Mouse (Mus musculus): ENCODE measurements around the gene Gm20721. TPM values are rescaled to one million over a fixed set of nuclear protein-coding genes. Genes with fewer than 3 reads are reported as not detected.
"Not testable (repeated sequence)": the region's sequence is repeated elsewhere in the genome, so short reads cannot be mapped to it uniquely, and the experiment has no call there.

Gene Gm20721
- total and polyA plus RNA-seq, 2 experiments from 2014 or later, result 10.5 TPM; not detected in 1

GRCm38 (mm10) chr2:174327295-174327981 lies 19.1 kb downstream of the Gm20721 start:
- DNase-seq (peak; percentile 92), ATAC-seq (peak; percentile 78)
- Histone ChIP-seq H3K27me3 (ENCODE audit: insufficient read depth, low read length) (no peaks in the 10 kb centered on the region), H3K9ac (peak overlapping the region; percentile 54), H3K27ac (ENCODE audit: low read depth, low read length) (no peak overlapping the region), H3K4me2 (ENCODE audit: low read depth) (peak overlapping the region; percentile 65), H3K36me3 (ENCODE audit: insufficient read depth) (no peaks in the 10 kb centered on the region), H3K9me3 (ENCODE audit: low read length) (no peaks in the 10 kb centered on the region), H3K4me3 (ENCODE audit: low read depth, low read length) (peak overlapping the region; percentile 96), H3K4me1 (ENCODE audit: insufficient read depth) (peaks cover 4% of the 10 kb centered on the region; the same call in 1 of the 2 replicates)
- no peak for TF ChIP-seq CTCF (IDR thresholded peaks at IDR 0.05; ENCODE audit: low read depth)
- WGBS, result 54% methylated on average over 64 of the region's 64 CpGs

GRCm38 (mm10) chr2:174326481-174326880 lies 20.0 kb downstream of the Gm20721 start:
- Histone ChIP-seq H3K9me3 (ENCODE audit: low read length) (no peaks in the 10 kb centered on the region), H3K4me2 (ENCODE audit: low read depth) (peak overlapping the region; percentile 65), H3K4me1 (ENCODE audit: insufficient read depth) (no peaks in the 10 kb centered on the region), H3K4me3 (ENCODE audit: low read depth, low read length) (peak overlapping the region; percentile 96), H3K9ac (no peak overlapping the region), H3K27ac (ENCODE audit: low read depth, low read length) (no peak overlapping the region), H3K36me3 (ENCODE audit: insufficient read depth) (no peaks in the 10 kb centered on the region), H3K27me3 (ENCODE audit: insufficient read depth, low read length) (no peaks in the 10 kb centered on the region)
- no peak for TF ChIP-seq CTCF (IDR thresholded peaks at IDR 0.05; ENCODE audit: low read depth)
- ATAC-seq (no peak), DNase-seq (no peak)
- 58% methylated on average over 8 of the region's 8 CpGs for WGBS

- DNase-seq, result no peak
- 69% methylated on average over 4 of the region's 4 CpGs for WGBS
- ATAC-seq, result no peak
- H3K4me2 ChIP-seq (ENCODE audit: low read depth), result no peak overlapping the region
- H3K9me3 ChIP-seq (ENCODE audit: low read length), result no peaks in the 10 kb centered on the region
- H3K27me3 ChIP-seq (ENCODE audit: insufficient read depth, low read length), result no peaks in the 10 kb centered on the region
- H3K4me1 ChIP-seq (ENCODE audit: insufficient read depth), result no peaks in the 10 kb centered on the region
- no peak overlapping the region for H3K4me3 ChIP-seq (ENCODE audit: low read depth, low read length)
- no peak for TF ChIP-seq CTCF (IDR thresholded peaks at IDR 0.05; ENCODE audit: low read depth)
- no peak overlapping the region for H3K27ac ChIP-seq (ENCODE audit: low read depth, low read length)
- H3K9ac ChIP-seq, result no peak overlapping the region
- no peaks in the 10 kb centered on the region for H3K36me3 ChIP-seq (ENCODE audit: insufficient read depth)
Observed at GRCm38 (mm10) chr2:174325989-174326388, 20.5 kb downstream of the Gm20721 start.

GRCm38 (mm10) chr2:174316661-174317060 lies 29.9 kb downstream of the Gm20721 start:
- H3K4me3 ChIP-seq (ENCODE audit: low read depth, low read length), result no peak overlapping the region
- H3K4me2 ChIP-seq (ENCODE audit: low read depth), result no peak overlapping the region
- H3K27me3 ChIP-seq (ENCODE audit: insufficient read depth, low read length), result no peaks in the 10 kb centered on the region
- no peaks in the 10 kb centered on the region for H3K36me3 ChIP-seq (ENCODE audit: insufficient read depth)
- H3K4me1 ChIP-seq (ENCODE audit: insufficient read depth), result no peaks in the 10 kb centered on the region
- WGBS, result 88% methylated on average over 9 of the region's 9 CpGs
- ATAC-seq (no peak), DNase-seq (no peak)
- H3K9me3 ChIP-seq (ENCODE audit: low read length), result no peaks in the 10 kb centered on the region
- H3K27ac ChIP-seq (ENCODE audit: low read depth, low read length), result no peak overlapping the region
- TF ChIP-seq CTCF (IDR thresholded peaks at IDR 0.05; ENCODE audit: low read depth), result no peak
- no peak overlapping the region for H3K9ac ChIP-seq

- not testable (repeated sequence) for H3K4me1 ChIP-seq (ENCODE audit: insufficient read depth); H3K4me2 ChIP-seq (ENCODE audit: low read depth); H3K9ac ChIP-seq; H3K27ac ChIP-seq (ENCODE audit: low read depth, low read length); H3K36me3 ChIP-seq (ENCODE audit: insufficient read depth); DNase-seq; H3K4me3 ChIP-seq (ENCODE audit: low read depth, low read length); ATAC-seq; H3K27me3 ChIP-seq (ENCODE audit: insufficient read depth, low read length); H3K9me3 ChIP-seq (ENCODE audit: low read length)
Observed at GRCm38 (mm10) chr2:174315445-174315844, 31.1 kb downstream of the Gm20721 start.

- ATAC-seq, result no peak
- H3K9ac ChIP-seq, result no peak overlapping the region
- no peaks in the 10 kb centered on the region for H3K36me3 ChIP-seq (ENCODE audit: insufficient read depth)
- H3K4me2 ChIP-seq (ENCODE audit: low read depth), result no peak overlapping the region
- no peaks in the 10 kb centered on the region for H3K9me3 ChIP-seq (ENCODE audit: low read length)
- H3K27me3 ChIP-seq (ENCODE audit: insufficient read depth, low read length), result no peaks in the 10 kb centered on the region; the same call in 1 of the 2 replicates
- DNase-seq, result no peak
- H3K27ac ChIP-seq (ENCODE audit: low read depth, low read length), result no peak overlapping the region
- no peak for TF ChIP-seq CTCF (IDR thresholded peaks at IDR 0.05; ENCODE audit: low read depth)
- 76% methylated on average over 2 of the region's 2 CpGs for WGBS
- H3K4me1 ChIP-seq (ENCODE audit: insufficient read depth), result no peaks in the 10 kb centered on the region
- no peak overlapping the region for H3K4me3 ChIP-seq (ENCODE audit: low read depth, low read length)
Observed at GRCm38 (mm10) chr2:174312661-174313060, 33.9 kb downstream of the Gm20721 start.

GRCm38 (mm10) chr2:174312118-174312647 lies 34.3 kb downstream of the Gm20721 start:
- DNase-seq, result peak; percentile 87
- H3K9me3 ChIP-seq (ENCODE audit: low read length), result no peaks in the 10 kb centered on the region
- H3K27ac ChIP-seq (ENCODE audit: low read depth, low read length), result no peak overlapping the region
- TF ChIP-seq CTCF (IDR thresholded peaks at IDR 0.05; ENCODE audit: low read depth), result peak; percentile 84
- H3K4me3 ChIP-seq (ENCODE audit: low read depth, low read length), result no peak overlapping the region
- no peak overlapping the region for H3K4me2 ChIP-seq (ENCODE audit: low read depth)
- H3K27me3 ChIP-seq (ENCODE audit: insufficient read depth, low read length), result no peaks in the 10 kb centered on the region; the same call in 1 of the 2 replicates
- H3K9ac ChIP-seq, result no peak overlapping the region
- H3K36me3 ChIP-seq (ENCODE audit: insufficient read depth), result no peaks in the 10 kb centered on the region
- peak; percentile 85 for ATAC-seq
- 16% methylated on average over 4 of the region's 4 CpGs for WGBS
- no peaks in the 10 kb centered on the region for H3K4me1 ChIP-seq (ENCODE audit: insufficient read depth)

All from forebrain, postnatal 0 days (tissue).